ENCODE assay signal across 15 mouse cellular contexts in genomic region chr12:77085244-77085643, GRCm38 (mm10).
DNase-seq lines count a peak whose midpoint lies in the region; ATAC-seq and TF ChIP-seq lines count a peak whose summit lies in the region.
"Had no signal": no experiment of that assay in that cellular context is flagged by ENCODE, and none has a peak within 500 bp of the region (broad histone marks: within the 10 kb centered on the region; RNA-seq: fewer than 3 reads in every experiment).

No protein-coding gene starts in this region.

- H3K36me3 ChIP-seq in G1E (replicated peaks): no peaks in the 10 kb centered on the region
- peaks cover 49% of the 10 kb centered on the region for H3K36me3 ChIP-seq in megakaryocyte, embryonic 14.5 days (replicated peaks; ENCODE audit: low read length)
- H3K36me3 ChIP-seq: limb, embryonic 13.5 days; neural tube, embryonic 13.5 days had no signal

- no peak overlapping the region; the same call in 1 of the 2 replicates for H3K4me3 ChIP-seq in G1E (ENCODE audit: low read depth, low read length)
- peak overlapping the region; percentile 39 for H3K4me3 ChIP-seq in megakaryocyte, embryonic 14.5 days (replicated peaks)
- H3K4me3 ChIP-seq: erythroblast, embryonic 14.5 days; limb, embryonic 13.5 days; neural tube, embryonic 13.5 days had no signal

- DNase-seq in 416B (ENCODE audit: low read depth) (peak; percentile 98), G1E (ENCODE audit: low spot score) (peak; percentile 55)
- no peak for DNase-seq in frontal cortex, postnatal 14 days (ENCODE audit: low spot score in 2 of 2)
- DNase-seq in ovary, postnatal 10 days (ENCODE audit: low spot score): no peak
- no peak for DNase-seq in spleen, postnatal 14 days (ENCODE audit: low spot score in 2 of 2)
- DNase-seq: adrenal gland, postnatal 10 days; cerebellum, adult 8-10 months; gastrocnemius, postnatal 10 days; kidney, adult 2 months; spleen, adult 18-20 months had no signal

- no peak for TF ChIP-seq CTCF in G1E (IDR thresholded peaks at IDR 0.05; ENCODE audit: low read depth, low read length)

- ATAC-seq in G1E (ENCODE audit: extremely low read depth, insufficient number of reproducible peaks, low FRiP score, poor library complexity, severe bottlenecking): peak; percentile 72
- peak; percentile 87 for ATAC-seq in granulocyte monocyte progenitor cell, adult 5-6 weeks (replicated peaks; ENCODE audit: poor library complexity, severe bottlenecking)

- no peaks in the 10 kb centered on the region for H3K27me3 ChIP-seq in G1E (ENCODE audit: insufficient read depth, low read length)
- H3K27me3 ChIP-seq in megakaryocyte, embryonic 14.5 days (replicated peaks): no peaks in the 10 kb centered on the region
- H3K27me3 ChIP-seq: limb, embryonic 13.5 days; neural tube, embryonic 13.5 days had no signal

- H3K4me1 ChIP-seq in G1E (ENCODE audit: insufficient read depth, low read depth, low read length): peaks cover 87% of the 10 kb centered on the region
- H3K4me1 ChIP-seq in megakaryocyte, embryonic 14.5 days: peaks cover 80% of the 10 kb centered on the region
- H3K4me1 ChIP-seq: limb, embryonic 13.5 days; neural tube, embryonic 13.5 days had no signal

- peaks cover 13% of the 10 kb centered on the region for H3K9me3 ChIP-seq in G1E (replicated peaks)
- H3K9me3 ChIP-seq in megakaryocyte, embryonic 14.5 days: 0 out of 2 replicates have a peak, but pooled peaks cover 3% of the 10 kb centered on the region
- H3K9me3 ChIP-seq: limb, embryonic 13.5 days; neural tube, embryonic 13.5 days had no signal

Comparison
In these comparisons a context has a peak if more than half of its experiments do, and no peak if none do; other contexts are left out.
1. DNase-seq: peak in 416B (single experiment) and G1E (single experiment); none in frontal cortex, postnatal 14 days (0 of 2), ovary, postnatal 10 days (single experiment) and spleen, postnatal 14 days (0 of 2).